Mouse (Mus musculus) myocyte (in vitro differentiated cells): ENCODE measurements around the gene Serpinb1a. TPM values are rescaled to one million over a fixed set of nuclear protein-coding genes. Genes with fewer than 3 reads are reported as not detected.
"Not testable (repeated sequence)": the region's sequence is repeated elsewhere in the genome, so short reads cannot be mapped to it uniquely, and the experiment has no call there.

ENCODE experiments used
- H3K27me3 ChIP-seq: one replicate; pipeline ENCODE4 v1.6.1; 2011; ENCODE audit not compliant: control insufficient read depth, insufficient read depth, insufficient read length
- H3K36me3 ChIP-seq: one replicate; pipeline ENCODE4 v1.6.1; 2011; ENCODE audit not compliant: control insufficient read depth, insufficient read depth
- H3K4me2 ChIP-seq: one replicate; pipeline ENCODE4 v1.6.1; 2011; ENCODE audit warnings: low read depth, control low read depth
- H3K4me3 ChIP-seq: one replicate; pipeline ENCODE4 v1.5.1; 2011; ENCODE audit warnings: mild to moderate bottlenecking, control low read depth, moderate library complexity
- H3K79me2 ChIP-seq: one replicate; pipeline ENCODE4 v1.6.1; 2011; ENCODE audit not compliant: control insufficient read depth, insufficient read depth
- H3ac ChIP-seq: one replicate; pipeline ENCODE4 v1.6.1; 2011; ENCODE audit not compliant: control insufficient read depth, insufficient read length
- CEBPB ChIP-seq: IDR thresholded peaks from 2 replicates; pipeline ENCODE4 v1.6.1; 2011; ENCODE audit warnings: mild to moderate bottlenecking, moderate library complexity; ENCODE audit not compliant: poor library complexity, insufficient read depth, severe bottlenecking
- E2F4 ChIP-seq: IDR thresholded peaks from one replicate; pipeline ENCODE4 v1.6.1; 2011; ENCODE audit warnings: mild to moderate bottlenecking, control low read depth, moderate library complexity; ENCODE audit not compliant: insufficient read depth
- MAX ChIP-seq: IDR thresholded peaks from one replicate; pipeline ENCODE4 v1.6.1; 2011; ENCODE audit warnings: low read depth, mild to moderate bottlenecking, control low read depth
- MYOD1 ChIP-seq, 3 experiments: IDR thresholded peaks; one replicate each; pipeline ENCODE4 v1.6.1; 2011; ENCODE audit warnings: control low read depth in 2 of 3, low read depth in 2 of 3, mild to moderate bottlenecking in 2 of 3, moderate library complexity in 1 of 3; ENCODE audit not compliant: insufficient read length in 2 of 3, control insufficient read depth in 1 of 3
- MYOG ChIP-seq, 3 experiments: IDR thresholded peaks; one replicate each; pipeline ENCODE4 v1.6.1; 2011; ENCODE audit warnings: control low read depth in 2 of 3, low read depth in 2 of 3, mild to moderate bottlenecking in 2 of 3; ENCODE audit not compliant: insufficient read length in 2 of 3, control insufficient read depth in 1 of 3, insufficient read depth in 1 of 3
- POLR2A ChIP-seq: IDR thresholded peaks from one replicate; pipeline ENCODE4 v1.6.1; 2011; ENCODE audit warnings: low read depth, mild to moderate bottlenecking, control low read depth, moderate library complexity; ENCODE audit not compliant: insufficient read length
- POLR2AphosphoS2 ChIP-seq: IDR thresholded peaks from one replicate; pipeline ENCODE4 v1.6.1; 2011; ENCODE audit warnings: low read depth, control low read depth; ENCODE audit not compliant: insufficient read length
- REST ChIP-seq: IDR thresholded peaks from one replicate; pipeline ENCODE4 v1.6.1; 2011; ENCODE audit warnings: mild to moderate bottlenecking, control low read depth, moderate library complexity; ENCODE audit not compliant: insufficient read depth, insufficient read length
- SRF ChIP-seq: IDR thresholded peaks from one replicate; pipeline ENCODE4 v1.6.1; 2011; ENCODE audit warnings: low read depth; ENCODE audit not compliant: control insufficient read depth, insufficient read length
- TCF12 ChIP-seq: IDR thresholded peaks from one replicate; pipeline ENCODE4 v1.6.1; 2011; ENCODE audit warnings: mild to moderate bottlenecking, control low read depth; ENCODE audit not compliant: poor library complexity, insufficient read depth, severe bottlenecking
- TCF3 ChIP-seq: IDR thresholded peaks from one replicate; pipeline ENCODE4 v1.6.1; 2011; ENCODE audit warnings: low read depth, control low read depth; ENCODE audit not compliant: insufficient read length
- USF1 ChIP-seq: IDR thresholded peaks from one replicate; pipeline ENCODE4 v1.6.1; 2011; ENCODE audit warnings: low read depth, mild to moderate bottlenecking, control low read depth, moderate library complexity
- polyA plus RNA-seq: library from polyadenylated mRNA; unstranded; fragments of >200 nt; fragmentation: generic; extraction: Trizol; gene quantifications from one replicate; pipeline ENCODE4 v1.2.1, GENCODE M21; 2012; ENCODE audit warnings: missing spikeins

Serpinb1a gene
- 85.1 TPM for polyA plus RNA-seq

DNA sequence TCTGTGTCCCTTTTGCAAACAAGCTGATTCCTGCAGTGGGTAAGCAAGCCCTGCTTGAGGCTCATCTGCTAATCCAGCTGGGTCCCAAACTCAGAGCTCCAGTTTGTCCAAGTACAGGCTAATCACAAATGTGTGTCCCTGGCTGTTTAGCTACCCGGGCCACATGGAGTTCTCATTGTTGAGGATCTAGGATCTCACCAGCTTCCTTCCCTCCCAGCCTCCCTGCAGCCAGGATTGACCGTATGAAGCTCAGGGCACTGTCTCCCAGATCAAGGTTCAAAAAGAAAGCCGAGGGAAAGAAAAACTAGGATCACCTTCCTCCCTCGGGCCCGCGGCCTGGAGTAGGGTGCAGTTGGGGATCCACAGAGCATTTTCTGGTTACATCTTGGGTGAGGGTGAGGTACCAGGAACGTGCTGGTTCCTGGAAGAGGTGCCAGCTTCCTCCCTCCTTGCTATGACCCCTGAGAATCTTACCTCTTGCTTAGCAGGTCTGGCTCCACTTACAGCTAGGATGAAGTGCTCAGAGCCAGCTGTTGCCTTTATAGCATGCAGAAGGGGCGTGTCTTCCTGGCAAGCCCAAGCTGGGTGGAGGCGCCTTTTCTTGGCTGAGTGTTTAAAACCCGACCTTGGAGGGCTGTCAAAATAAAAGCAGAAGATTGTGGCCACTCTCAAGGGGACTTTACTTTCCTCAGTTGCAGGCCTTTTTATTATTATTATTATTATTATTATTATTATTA is at the start of gene Serpinb1a:
Gene Serpinb1a, minus strand, starts transcription at position 518 of the 737 bp plus-strand sequence.
- no peaks in the 10 kb centered on the region for H3K79me2 ChIP-seq
- no peaks in the 10 kb centered on the region for H3K27me3 ChIP-seq
- no peak within 1 kb of the TSS for H3ac ChIP-seq
- TF ChIP-seq MYOG (IDR thresholded peaks at IDR 0.05; ENCODE audit: control insufficient read depth in 1 of 3, insufficient read depth in 1 of 3, insufficient read length in 2 of 3, low read depth in 2 of 3) (peak in 1 of 3 experiments; percentile 61), REST (no peak), TCF3 (no peak), SRF (no peak), MAX (no peak), E2F4 (no peak), POLR2AphosphoS2 (peak; percentile 55), POLR2A (peak; percentile 79), MYOD1 (IDR thresholded peaks at IDR 0.05; ENCODE audit: control insufficient read depth in 1 of 3, insufficient read length in 2 of 3, low read depth in 2 of 3) (peak in 2 of 3 experiments; percentile 55 to 59), CEBPB (no peak), USF1 (no peak), TCF12 (no peak)
- H3K36me3 ChIP-seq: no peaks in the 10 kb centered on the region
- peak within 1 kb of the TSS; percentile 73 for H3K4me2 ChIP-seq
- H3K4me3 ChIP-seq: peak within 1 kb of the TSS; percentile 14

- TF ChIP-seq POLR2AphosphoS2 (no peak), MYOG (IDR thresholded peaks at IDR 0.05; ENCODE audit: control insufficient read depth in 1 of 3, insufficient read depth in 1 of 3, insufficient read length in 2 of 3, low read depth in 2 of 3) (no peak), MAX (no peak)
- Histone ChIP-seq H3K4me2 (no peak overlapping the region), H3ac (no peak overlapping the region), H3K4me3 (no peak overlapping the region), H3K79me2 (no peaks in the 10 kb centered on the region), H3K36me3 (no peaks in the 10 kb centered on the region), H3K27me3 (no peaks in the 10 kb centered on the region)
Measured at GRCm38 (mm10) chr13:32900639-32901038, 49.7 kb upstream of the Serpinb1a start.

GRCm38 (mm10) chr13:32899114-32899513 is 48.1 kb upstream of the Serpinb1a start:
- not testable (repeated sequence) for H3K4me2 ChIP-seq, H3K27me3 ChIP-seq, H3K79me2 ChIP-seq, H3K4me3 ChIP-seq, H3K36me3 ChIP-seq, H3ac ChIP-seq

DNA sequence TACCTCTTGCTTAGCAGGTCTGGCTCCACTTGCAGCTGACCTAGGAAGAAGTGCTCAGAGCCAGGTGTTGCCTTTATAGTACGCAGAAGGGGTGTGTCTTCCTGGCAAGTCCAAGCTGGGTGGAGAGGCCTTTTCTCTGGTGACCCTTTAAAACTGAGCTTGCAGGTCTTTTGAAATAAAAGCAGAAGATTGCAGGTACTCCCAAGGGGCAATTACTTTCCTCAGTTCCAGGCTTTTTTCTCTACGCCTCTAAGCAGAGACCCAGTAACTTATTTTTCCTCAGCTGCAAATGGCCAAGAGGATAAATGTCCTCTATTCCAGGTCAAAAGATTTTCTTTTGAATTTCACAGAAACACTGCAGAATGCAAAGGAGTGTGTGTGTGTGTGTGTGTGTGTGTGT is 47.1 kb upstream of the Serpinb1a start, which contains the start of gene Serpinb1c:
Gene Serpinb1c, minus strand, starts transcription at position 101 of the 400 bp plus-strand sequence.
- no peaks in the 10 kb centered on the region for H3K79me2 ChIP-seq
- no peaks in the 10 kb centered on the region for H3K36me3 ChIP-seq
- H3K4me3 ChIP-seq: no peak within 1 kb of the TSS
- no peak within 1 kb of the TSS for H3ac ChIP-seq
- TF ChIP-seq POLR2A (no peak), MYOG (IDR thresholded peaks at IDR 0.05; ENCODE audit: control insufficient read depth in 1 of 3, insufficient read depth in 1 of 3, insufficient read length in 2 of 3, low read depth in 2 of 3) (no peak), MAX (no peak), E2F4 (no peak), POLR2AphosphoS2 (no peak), TCF3 (no peak), TCF12 (no peak), SRF (no peak), MYOD1 (IDR thresholded peaks at IDR 0.05; ENCODE audit: control insufficient read depth in 1 of 3, insufficient read length in 2 of 3, low read depth in 2 of 3) (no peak), REST (no peak), CEBPB (no peak), USF1 (no peak)
- no peaks in the 10 kb centered on the region for H3K27me3 ChIP-seq
- H3K4me2 ChIP-seq: no peak within 1 kb of the TSS

- TF ChIP-seq POLR2A: no peak
- TF ChIP-seq MYOG (IDR thresholded peaks at IDR 0.05; ENCODE audit: control insufficient read depth in 1 of 3, insufficient read depth in 1 of 3, insufficient read length in 2 of 3, low read depth in 2 of 3): no peak
- no peak for TF ChIP-seq SRF
- no peak for TF ChIP-seq POLR2AphosphoS2
- TF ChIP-seq CEBPB: no peak
- no peak for TF ChIP-seq MYOD1 (IDR thresholded peaks at IDR 0.05; ENCODE audit: control insufficient read depth in 1 of 3, insufficient read length in 2 of 3, low read depth in 2 of 3)
- TF ChIP-seq TCF3: no peak
- TF ChIP-seq TCF12: no peak
- no peak for TF ChIP-seq USF1
- no peak for TF ChIP-seq REST
- no peak for TF ChIP-seq MAX
- no peak for TF ChIP-seq E2F4
- no peak overlapping the region for H3ac ChIP-seq
- H3K79me2 ChIP-seq: no peaks in the 10 kb centered on the region
- no peaks in the 10 kb centered on the region for H3K36me3 ChIP-seq
- H3K27me3 ChIP-seq: no peaks in the 10 kb centered on the region
- H3K4me3 ChIP-seq: no peak overlapping the region
- no peak overlapping the region for H3K4me2 ChIP-seq
Measured at GRCm38 (mm10) chr13:32896931-32897330, 45.9 kb upstream of the Serpinb1a start.
